Mouse (Mus musculus): Measurements from ENCODE around the gene Spata48. TPM values are rescaled to one million over a fixed set of nuclear protein-coding genes. Genes with fewer than 3 reads are reported as not detected.
A peak's percentile ranks its signal among the peaks of the same experiment; 100 is the strongest.

The Spata48 gene
- total RNA-seq (2021) = under 1 TPM in 1 of 2 experiments, not detected in 1; 0.56 TPM
- long read RNA-seq, experiment 1, partial matches to known transcripts = 0 of 1 reads
- long read RNA-seq, experiment 1, other reads (novel, unspliced or antisense) = 1 of 1 reads
- long read RNA-seq, experiment 2 = 0 reads

DNA sequence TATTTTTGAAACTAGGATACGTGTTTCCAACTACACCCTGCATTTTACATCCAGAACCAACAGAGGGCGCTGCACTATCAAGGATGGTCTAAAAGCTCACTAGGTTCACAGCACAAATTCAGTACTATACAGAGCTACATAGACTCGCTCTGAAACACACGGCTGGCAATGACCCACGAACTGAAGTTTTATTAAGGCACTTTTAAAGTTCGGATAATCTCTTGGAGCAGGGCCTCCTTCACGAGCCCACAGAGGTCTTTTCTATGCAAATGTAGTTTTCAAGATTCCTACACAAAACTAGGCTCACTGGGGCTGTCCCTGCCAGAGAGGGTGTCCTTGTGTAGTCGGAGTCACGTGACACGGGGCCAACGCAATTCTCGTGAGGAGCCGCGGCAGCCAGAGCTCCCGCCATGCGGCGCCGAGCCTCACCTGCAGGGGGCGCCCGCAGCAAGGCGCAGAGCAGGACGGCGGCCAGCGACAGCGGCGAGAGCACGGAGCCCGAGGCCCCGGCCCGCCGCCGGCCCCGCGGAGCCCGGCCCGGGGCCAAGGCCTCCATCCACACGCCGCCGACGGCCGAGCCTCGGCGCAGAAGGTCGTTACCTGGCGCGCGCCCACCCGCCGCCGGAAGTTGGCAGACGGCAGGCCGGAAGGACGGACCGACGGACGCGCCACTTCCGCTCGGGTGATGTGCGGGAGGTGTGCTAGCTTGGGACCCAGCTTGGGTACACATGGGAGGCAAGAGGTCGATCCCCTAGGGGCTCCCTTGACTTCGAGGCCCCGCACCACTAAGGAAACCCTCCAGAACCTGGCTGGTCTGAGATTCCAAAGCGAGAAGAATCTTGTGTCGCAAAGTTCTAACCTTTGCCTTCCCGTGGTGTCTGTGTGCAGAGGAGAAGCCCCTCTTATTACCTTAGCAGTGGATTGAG is at the start of gene Spata48, which contains the start of gene Zpbp:
Gene Spata48, plus strand, starts transcription at position 460 of the 926 bp plus-strand sequence.
Gene Zpbp, minus strand, starts transcription at position 774 of the 926 bp plus-strand sequence.
- intact Hi-C loops (cut with DNase I) = loop anchor here (2.0 kb wide), 1 partner anchor 327 kb away; no protein-coding TSS in a partner anchor
- peak; percentile 50 for TF ChIP-seq CTCF (IDR thresholded peaks at IDR 0.05)
- DNase-seq = peak; percentile 87
- Histone ChIP-seq H3K4me3 (peak within 1 kb of the TSS; percentile 76), H3K27ac (peak within 1 kb of the TSS; percentile 72)

GRCm38 (mm10) chr11:11414188-11414587 is 47.7 kb upstream of the Spata48 start:
- TF ChIP-seq CTCF (IDR thresholded peaks at IDR 0.05) = no peak
- no peak for DNase-seq
- Histone ChIP-seq H3K4me3 (no peak overlapping the region), H3K27ac (no peak overlapping the region)
- intact Hi-C loops (cut with DNase I) = no loop called here

DNA sequence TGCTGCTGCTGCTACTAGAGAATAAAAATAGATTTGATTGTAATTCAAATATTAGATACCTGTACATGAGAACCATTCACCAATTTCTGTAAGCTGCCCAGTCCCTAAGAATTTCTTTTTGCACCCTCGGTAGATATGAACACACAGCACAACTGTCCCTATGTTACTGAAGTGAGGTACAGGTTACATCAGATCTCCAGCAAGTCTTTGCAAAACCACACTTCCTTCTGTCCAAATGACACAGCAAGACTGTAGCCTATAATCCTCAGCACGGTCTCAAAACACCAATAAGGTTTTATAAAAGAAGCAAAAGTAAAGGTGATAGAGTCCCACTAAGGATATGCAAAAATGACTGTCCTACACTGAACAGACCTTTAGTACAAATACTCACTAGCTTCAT is 44.5 kb upstream of the Spata48 start:
- intact Hi-C loops (cut with DNase I) = no loop called here
- no peak for DNase-seq
- no peak for TF ChIP-seq CTCF (IDR thresholded peaks at IDR 0.05)
- no peak overlapping the region for H3K27ac ChIP-seq
- no peak overlapping the region for H3K4me3 ChIP-seq

- peak; percentile 46 for TF ChIP-seq CTCF (IDR thresholded peaks at IDR 0.05)
- Histone ChIP-seq H3K27ac (no peak overlapping the region), H3K4me3 (no peak overlapping the region)
- DNase-seq = no peak
- intact Hi-C loops (cut with DNase I) = no loop called here
Measured at GRCm38 (mm10) chr11:11455037-11455436, 6.9 kb upstream of the Spata48 start.

GRCm38 (mm10) chr11:11462561-11462890 is 632 bp downstream of the Spata48 start:
- H3K4me3 ChIP-seq = peak overlapping the region; percentile 76
- no peak for TF ChIP-seq CTCF (IDR thresholded peaks at IDR 0.05)
- H3K27ac ChIP-seq = no peak overlapping the region
- no peak for DNase-seq
- intact Hi-C loops (cut with DNase I) = loop anchor here (2.0 kb wide), 1 partner anchor 326 kb away; no protein-coding TSS in a partner anchor

- Histone ChIP-seq H3K27ac (no peak overlapping the region), H3K4me3 (no peak overlapping the region)
- no peak for TF ChIP-seq CTCF (IDR thresholded peaks at IDR 0.05)
- no peak for DNase-seq
- intact Hi-C loops (cut with DNase I) = no loop called here
Measured at GRCm38 (mm10) chr11:11468924-11469323, 7.0 kb downstream of the Spata48 start.

DNA sequence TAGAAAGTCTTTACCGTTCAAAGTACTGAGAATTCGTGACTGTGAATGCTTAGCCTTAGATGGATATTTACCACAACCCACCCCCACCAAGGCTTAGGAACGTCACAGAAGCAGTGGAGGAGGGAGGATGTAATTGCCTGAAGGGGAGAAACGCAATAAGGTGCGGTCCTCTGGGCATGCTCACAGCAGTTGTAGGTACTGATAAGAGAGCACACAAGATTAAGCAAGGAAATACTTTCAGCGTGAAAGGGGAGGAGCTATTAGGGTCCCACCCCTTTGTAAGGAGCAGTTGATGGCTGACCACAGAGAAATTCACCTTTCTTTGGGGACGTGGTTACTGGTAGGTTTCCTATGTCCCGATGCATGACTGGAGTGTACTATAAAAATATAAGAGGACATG is 22.5 kb downstream of the Spata48 start:
- no peak for DNase-seq
- intact Hi-C loops (cut with DNase I) = no loop called here
- no peak for TF ChIP-seq CTCF (IDR thresholded peaks at IDR 0.05)

GRCm38 (mm10) chr11:11492044-11492443 is 30.1 kb downstream of the Spata48 start:
- no peak for TF ChIP-seq CTCF (IDR thresholded peaks at IDR 0.05)
- DNase-seq = no peak
- intact Hi-C loops (cut with DNase I) = no loop called here

More for the DNA sequence above, 22.5 kb downstream of the Spata48 start:
- H3K27ac ChIP-seq = no peak overlapping the region
- no peak overlapping the region for H3K4me3 ChIP-seq

GRCm38 (mm10) chr11:11495697-11496096 is 33.8 kb downstream of the Spata48 start:
- no peak for TF ChIP-seq CTCF (IDR thresholded peaks at IDR 0.05)
- Histone ChIP-seq H3K27ac (no peak overlapping the region), H3K4me3 (no peak overlapping the region)
- no peak for DNase-seq
- intact Hi-C loops (cut with DNase I) = no loop called here

More at GRCm38 (mm10) chr11:11492044-11492443, 30.1 kb downstream of the Spata48 start:
- no peak overlapping the region for H3K4me3 ChIP-seq
- no peak overlapping the region for H3K27ac ChIP-seq

- H3K27ac ChIP-seq = no peak overlapping the region
- intact Hi-C loops (cut with DNase I) = no loop called here
- DNase-seq = no peak
- no peak overlapping the region for H3K4me3 ChIP-seq
- TF ChIP-seq CTCF (IDR thresholded peaks at IDR 0.05) = peak; percentile 56
Measured at GRCm38 (mm10) chr11:11499944-11500343, 38.0 kb downstream of the Spata48 start.

DNA sequence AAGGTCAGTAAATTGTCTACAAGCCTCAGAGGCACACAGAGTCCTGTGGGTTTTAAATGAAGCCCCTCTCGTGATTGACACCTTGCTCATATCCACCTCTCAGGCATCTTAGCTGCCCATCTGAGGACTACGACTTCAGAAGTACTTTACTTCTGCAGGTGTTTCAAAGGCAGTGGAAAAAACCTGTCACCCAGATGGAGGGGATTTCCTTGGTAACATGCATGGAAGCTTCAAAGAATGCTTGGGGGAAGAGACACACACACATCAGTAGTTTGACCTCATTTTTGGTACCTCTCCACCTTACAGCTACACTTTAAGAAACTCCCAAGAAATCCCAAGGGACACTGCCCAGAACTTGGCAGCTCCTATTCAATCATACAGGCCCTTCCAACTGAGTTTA is 44.3 kb downstream of the Spata48 start:
- intact Hi-C loops (cut with DNase I) = no loop called here
- H3K27ac ChIP-seq = no peak overlapping the region
- H3K4me3 ChIP-seq = no peak overlapping the region
- no peak for TF ChIP-seq CTCF (IDR thresholded peaks at IDR 0.05)
- no peak for DNase-seq

- Histone ChIP-seq H3K27ac (no peak overlapping the region), H3K4me3 (no peak overlapping the region)
- no peak for TF ChIP-seq CTCF (IDR thresholded peaks at IDR 0.05)
- intact Hi-C loops (cut with DNase I) = no loop called here
- DNase-seq = no peak
Measured at GRCm38 (mm10) chr11:11509413-11509812, 47.5 kb downstream of the Spata48 start.

DNA sequence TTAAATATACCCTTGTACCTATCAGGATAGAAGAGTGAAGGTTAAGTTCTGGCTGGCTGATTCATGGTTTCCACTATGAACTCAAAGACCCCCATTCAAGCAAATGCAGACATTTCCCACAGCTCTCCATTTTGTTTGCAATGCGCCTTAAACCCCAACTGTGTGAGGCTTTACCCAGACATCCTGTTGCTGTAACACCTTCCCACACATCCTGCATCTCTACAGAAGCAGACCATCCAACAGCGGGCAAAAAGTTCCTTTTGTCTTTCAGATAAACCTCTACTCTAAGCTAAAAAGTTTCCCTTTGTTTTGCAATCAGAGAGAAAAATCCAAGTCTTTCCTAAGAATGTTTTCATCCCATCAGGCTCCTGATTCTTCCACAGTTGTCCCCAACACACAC is 50.2 kb downstream of the Spata48 start:
- intact Hi-C loops (cut with DNase I) = no loop called here
- TF ChIP-seq CTCF (IDR thresholded peaks at IDR 0.05) = no peak
- H3K4me3 ChIP-seq = no peak overlapping the region
- no peak overlapping the region for H3K27ac ChIP-seq
- DNase-seq = no peak
